In genomic region chr2:69061313-69061712, GRCm38 (mm10) we compare ENCODE assay signal across 9 mouse cellular contexts.
DNase-seq lines count a peak whose midpoint lies in the region; ATAC-seq lines count a peak whose summit lies in the region.
"Had no signal": no experiment of that assay in that cellular context is flagged by ENCODE, and none has a peak within 500 bp of the region (broad histone marks: within the 10 kb centered on the region; RNA-seq: fewer than 3 reads in every experiment).

No protein-coding gene starts in this region.

- no peaks in the 10 kb centered on the region for H3K36me3 ChIP-seq in intestine, embryonic 15.5 days
- no peaks in the 10 kb centered on the region for H3K36me3 ChIP-seq in midbrain, embryonic 13.5 days
- no peaks in the 10 kb centered on the region for H3K36me3 ChIP-seq in kidney, embryonic 14.5 days (ENCODE audit: control insufficient read depth, insufficient read depth, low read length)
- H3K36me3 ChIP-seq: limb, embryonic 12.5 days had no signal

- intact Hi-C loops in heart, postnatal 10 days (cut with DNase I) = no loop called here

- 0 out of 2 replicates have a peak, but pooled peaks have one; percentile 18 for ATAC-seq in intestine, embryonic 15.5 days
- ATAC-seq in midbrain, embryonic 13.5 days = no peak
- no peak for ATAC-seq in kidney, embryonic 14.5 days (ENCODE audit: low FRiP score, low TSS enrichment)

- H3K27me3 ChIP-seq in intestine, embryonic 15.5 days (replicated peaks) = no peaks in the 10 kb centered on the region
- H3K27me3 ChIP-seq in midbrain, embryonic 13.5 days = no peaks in the 10 kb centered on the region
- H3K27me3 ChIP-seq in kidney, embryonic 14.5 days (ENCODE audit: control insufficient read depth, insufficient read depth, low read length) = no peaks in the 10 kb centered on the region
- H3K27me3 ChIP-seq: limb, embryonic 12.5 days had no signal

- H3K27ac ChIP-seq in intestine, embryonic 15.5 days = no peak overlapping the region
- no peak overlapping the region for H3K27ac ChIP-seq in midbrain, embryonic 13.5 days
- no peak overlapping the region for H3K27ac ChIP-seq in kidney, embryonic 14.5 days (ENCODE audit: low read depth, low read length)
- H3K27ac ChIP-seq: limb, embryonic 12.5 days had no signal

- H3K4me1 ChIP-seq in intestine, embryonic 15.5 days (replicated peaks) = no peaks in the 10 kb centered on the region
- no peaks in the 10 kb centered on the region for H3K4me1 ChIP-seq in midbrain, embryonic 13.5 days (replicated peaks)
- H3K4me1 ChIP-seq in kidney, embryonic 14.5 days (ENCODE audit: control insufficient read depth, insufficient read depth, low read length) = no peaks in the 10 kb centered on the region
- H3K4me1 ChIP-seq: limb, embryonic 12.5 days had no signal

- H3K4me3 ChIP-seq in intestine, embryonic 15.5 days (replicated peaks) = no peak overlapping the region
- no peak overlapping the region for H3K4me3 ChIP-seq in midbrain, embryonic 13.5 days (replicated peaks)
- H3K4me3 ChIP-seq in kidney, embryonic 14.5 days (ENCODE audit: low read length) = no peak overlapping the region
- H3K4me3 ChIP-seq: limb, embryonic 12.5 days had no signal

- DNase-seq in heart, postnatal 10 days = peak; percentile 19 to 47
- no peak for DNase-seq in heart, adult 9 months (ENCODE audit: low spot score in 2 of 2)
- DNase-seq in A20 (ENCODE audit: low read depth, low spot score) (peak; percentile 45), NIH3T3 (ENCODE audit: low read depth) (peak; percentile 70)
- no peak for DNase-seq in gastrocnemius, adult 8-10 months (ENCODE audit: low spot score in 2 of 2)

- no peaks in the 10 kb centered on the region for H3K9me3 ChIP-seq in intestine, embryonic 15.5 days
- H3K9me3 ChIP-seq in midbrain, embryonic 13.5 days = no peaks in the 10 kb centered on the region
- no peaks in the 10 kb centered on the region for H3K9me3 ChIP-seq in kidney, embryonic 14.5 days (ENCODE audit: control insufficient read depth, low read length)
- H3K9me3 ChIP-seq: limb, embryonic 12.5 days had no signal

- H3K4me2 ChIP-seq in intestine, embryonic 15.5 days (replicated peaks) = no peak overlapping the region
- no peak overlapping the region for H3K4me2 ChIP-seq in midbrain, embryonic 13.5 days (replicated peaks)
- H3K4me2 ChIP-seq in kidney, embryonic 14.5 days (replicated peaks; ENCODE audit: low read depth, low read length) = no peak overlapping the region
- H3K4me2 ChIP-seq: limb, embryonic 12.5 days had no signal

- H3K9ac ChIP-seq in intestine, embryonic 15.5 days = no peak overlapping the region
- H3K9ac ChIP-seq in midbrain, embryonic 13.5 days (replicated peaks) = no peak overlapping the region
- H3K9ac ChIP-seq in kidney, embryonic 14.5 days (ENCODE audit: low read depth, low read length) = no peak overlapping the region
- H3K9ac ChIP-seq: limb, embryonic 12.5 days had no signal

Comparison
In these comparisons a context has a peak if more than half of its experiments do, and no peak if none do; other contexts are left out.
1. DNase-seq: peak in heart, postnatal 10 days (2 of 2), A20 (single experiment) and NIH3T3 (single experiment); none in heart, adult 9 months (0 of 2) and gastrocnemius, adult 8-10 months (0 of 2).